Mouse (Mus musculus) right cerebral cortex, postnatal 14 days (tissue): ENCODE measurements around the gene 4933415F23Rik.
A peak's percentile ranks its signal among the peaks of the same experiment; 100 is the strongest.

Experiments
- DNase-seq: peaks from one replicate; pipeline ENCODE4 v3.0.0; 2022

4933415F23Rik gene

GRCm38 (mm10) chr1:23102021-23102420 lies at the start of gene 4933415F23Rik:
TSS of gene 4933415F23Rik (minus strand) at chr1:23102253.
- DNase-seq: no peak

DNA sequence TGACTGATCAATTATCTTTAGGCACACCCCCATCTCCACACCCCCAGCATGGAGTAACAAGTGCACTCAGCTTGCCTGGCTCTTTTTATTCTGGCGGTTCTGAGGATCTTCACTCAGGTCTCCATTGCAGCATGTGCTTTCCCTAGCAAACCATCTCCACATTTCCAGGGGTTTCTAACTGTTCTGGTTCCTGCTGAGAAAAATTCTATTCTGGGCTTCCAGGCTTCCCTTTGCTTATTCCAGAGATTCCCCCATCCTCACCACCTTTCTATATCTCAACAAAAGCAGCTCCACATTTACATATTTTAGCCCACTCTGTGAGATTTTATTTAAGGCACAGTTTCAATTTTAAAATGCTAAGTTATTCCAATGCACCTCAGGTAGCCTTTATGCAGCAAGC lies 49.7 kb upstream of the 4933415F23Rik start:
- DNase-seq: no peak

DNA sequence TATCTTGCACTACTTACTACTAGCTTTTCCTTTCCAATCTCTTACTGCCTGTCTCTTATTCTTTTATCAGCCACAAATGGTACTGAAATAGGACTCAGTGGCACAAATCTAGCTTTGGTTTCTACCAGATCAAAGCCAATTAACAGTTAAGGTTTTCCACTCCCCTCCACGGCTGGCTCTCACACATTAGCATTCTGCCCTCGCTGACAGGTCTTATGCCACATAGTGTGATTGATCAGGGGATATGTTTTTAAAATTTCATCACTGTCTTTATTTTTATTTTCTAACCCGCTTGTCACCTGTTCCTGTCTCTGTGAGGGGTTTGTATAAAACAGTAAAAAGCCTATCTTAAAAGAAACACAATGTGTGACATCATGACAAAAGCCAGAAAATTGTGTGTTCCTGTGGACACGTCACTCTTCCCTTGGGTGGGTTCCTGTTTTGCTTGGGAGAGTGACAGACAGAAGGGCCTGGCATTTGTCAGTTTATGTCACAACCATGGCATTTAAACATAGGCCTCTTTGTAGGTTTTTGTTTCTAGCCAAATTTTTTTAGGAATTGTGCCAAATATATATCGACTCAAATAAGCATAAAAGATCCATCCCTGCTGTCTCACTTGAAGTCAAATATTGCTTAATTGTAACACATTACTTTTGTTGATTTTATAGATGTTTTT lies 44.3 kb upstream of the 4933415F23Rik start:
- no peak for DNase-seq

DNA sequence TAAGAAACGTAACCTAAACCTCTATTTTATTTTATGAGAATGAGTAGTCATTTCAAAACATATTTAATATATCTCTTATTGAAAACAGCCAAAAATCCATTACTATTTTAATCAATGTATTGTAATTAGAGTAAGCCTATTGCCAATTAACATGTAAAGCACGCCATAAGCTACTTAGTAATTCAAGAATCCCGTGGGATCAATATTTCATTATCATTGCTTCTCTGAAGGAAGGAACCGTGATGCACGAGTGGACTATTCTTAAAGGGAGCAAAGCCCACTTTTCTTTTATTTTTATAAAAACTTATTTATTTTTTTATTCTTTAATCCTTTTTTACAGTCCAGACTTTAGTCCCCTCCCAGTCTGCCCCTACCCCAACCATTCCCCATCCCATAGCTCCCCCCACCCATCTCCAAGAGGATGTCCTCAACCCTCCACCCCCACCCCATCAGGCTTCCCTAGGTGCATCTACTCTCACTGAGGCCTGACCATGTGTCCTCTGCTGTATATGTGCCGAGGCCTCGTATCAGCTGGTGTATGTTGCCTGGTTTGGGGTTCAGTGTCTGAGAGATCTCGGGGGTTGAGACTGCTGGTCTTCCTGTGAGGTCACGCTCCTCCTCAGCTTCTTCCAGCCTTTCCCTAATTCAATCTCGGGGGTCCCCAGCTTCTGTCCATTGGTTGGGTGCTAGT lies 39.2 kb upstream of the 4933415F23Rik start:
- no peak for DNase-seq

DNA sequence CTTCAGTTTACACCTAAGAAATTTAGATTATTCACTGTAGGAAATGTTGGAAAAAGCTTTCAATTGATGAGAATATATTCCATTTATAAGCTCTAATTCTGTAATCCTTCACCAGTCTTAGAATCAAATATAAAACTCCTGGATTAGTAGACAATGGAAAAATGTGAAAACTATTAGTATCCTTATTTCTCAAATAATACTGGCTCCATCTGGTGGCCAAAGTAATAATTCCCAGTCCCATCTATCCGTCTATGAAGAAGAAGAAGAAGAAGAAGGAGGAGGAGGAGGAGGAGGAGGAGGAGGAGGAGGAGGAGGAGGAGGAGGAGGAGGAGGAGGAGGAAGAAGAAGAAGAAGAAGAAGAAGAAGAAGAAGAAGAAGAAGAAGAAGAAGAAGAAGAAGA lies 38.5 kb upstream of the 4933415F23Rik start:
- peak; percentile 44 for DNase-seq

GRCm38 (mm10) chr1:23120901-23121300 lies 18.8 kb upstream of the 4933415F23Rik start:
- DNase-seq: no peak

GRCm38 (mm10) chr1:23119406-23119805 lies 17.4 kb upstream of the 4933415F23Rik start:
- no peak for DNase-seq

DNA sequence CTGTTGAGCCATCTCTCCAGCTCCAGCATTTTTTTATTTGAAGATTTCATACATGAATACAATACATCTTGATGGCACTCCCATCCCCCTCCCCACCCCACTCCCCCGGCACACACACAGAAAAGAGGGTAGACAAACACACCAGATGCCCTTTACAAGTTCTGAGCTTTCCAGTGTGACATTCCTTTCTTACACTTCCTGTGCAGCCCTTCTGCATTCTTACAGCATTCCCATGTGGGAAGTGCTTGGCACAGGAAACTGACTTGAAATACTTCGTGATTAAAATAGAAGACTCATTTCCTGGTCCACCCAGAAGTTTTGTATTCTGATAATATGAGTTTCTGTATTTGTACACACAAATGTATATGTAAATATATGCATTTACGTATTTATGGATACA lies 15.4 kb upstream of the 4933415F23Rik start:
- DNase-seq: no peak

DNA sequence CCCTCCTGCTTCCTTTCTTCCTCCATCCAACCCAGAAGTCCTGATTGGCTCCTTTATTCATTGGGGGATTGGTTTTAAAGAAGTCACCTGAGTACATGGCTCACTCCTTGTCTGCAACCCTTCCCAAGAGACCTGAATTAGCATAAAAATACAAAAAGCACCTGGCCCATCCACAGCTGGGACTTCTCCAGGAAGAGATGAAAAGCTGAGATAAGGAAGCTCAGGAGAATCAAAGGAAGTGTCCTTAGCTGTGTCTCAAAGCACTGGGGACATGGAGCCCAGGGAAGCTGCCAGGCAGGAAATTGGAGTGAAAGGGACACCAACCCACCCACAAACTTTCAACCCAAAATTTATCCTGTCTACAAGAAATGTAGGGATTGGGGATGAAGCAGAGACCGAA lies 7.1 kb upstream of the 4933415F23Rik start:
- no peak for DNase-seq

DNA sequence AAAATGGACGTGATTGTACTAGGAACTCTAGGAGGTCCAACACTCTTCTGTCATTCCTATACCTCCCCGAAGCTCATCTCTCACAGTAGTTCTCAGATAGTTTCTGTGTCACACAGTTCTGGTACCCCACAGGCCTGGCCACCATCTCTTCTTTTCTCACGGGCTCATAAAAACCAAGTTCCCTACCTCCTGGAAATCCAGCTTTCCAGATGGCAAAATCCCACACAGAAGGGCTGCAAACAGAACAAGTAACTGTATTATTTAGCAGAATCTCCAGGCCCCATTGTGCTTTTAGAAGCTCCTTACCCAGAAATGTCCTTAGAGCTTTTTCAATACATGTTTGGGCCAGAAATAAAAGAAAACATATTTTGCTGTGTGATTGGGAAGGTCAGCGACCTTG lies 828 bp upstream of the 4933415F23Rik start:
- no peak for DNase-seq

GRCm38 (mm10) chr1:23099791-23100190 lies 2.3 kb downstream of the 4933415F23Rik start:
- DNase-seq: no peak

DNA sequence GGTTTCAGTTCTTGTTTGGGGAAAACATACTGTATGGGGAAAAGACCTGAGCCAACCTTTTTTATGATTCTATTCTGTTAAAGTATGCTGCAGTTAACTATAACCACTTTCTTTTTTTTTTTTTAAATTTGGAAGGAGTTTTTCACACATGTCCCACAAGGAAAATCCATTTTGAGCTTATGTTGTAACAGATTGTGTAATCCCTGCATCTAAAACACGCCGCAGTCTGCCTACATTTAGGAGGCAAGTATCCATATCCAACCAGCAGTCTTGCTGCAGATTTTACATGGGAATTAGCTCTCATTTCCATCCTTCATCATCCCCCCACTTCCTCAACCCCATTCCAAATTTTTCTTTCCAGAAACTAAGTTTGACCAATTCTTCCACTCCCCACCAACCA lies 3.6 kb downstream of the 4933415F23Rik start:
- no peak for DNase-seq

GRCm38 (mm10) chr1:23097996-23098395 lies 4.1 kb downstream of the 4933415F23Rik start:
- no peak for DNase-seq

DNA sequence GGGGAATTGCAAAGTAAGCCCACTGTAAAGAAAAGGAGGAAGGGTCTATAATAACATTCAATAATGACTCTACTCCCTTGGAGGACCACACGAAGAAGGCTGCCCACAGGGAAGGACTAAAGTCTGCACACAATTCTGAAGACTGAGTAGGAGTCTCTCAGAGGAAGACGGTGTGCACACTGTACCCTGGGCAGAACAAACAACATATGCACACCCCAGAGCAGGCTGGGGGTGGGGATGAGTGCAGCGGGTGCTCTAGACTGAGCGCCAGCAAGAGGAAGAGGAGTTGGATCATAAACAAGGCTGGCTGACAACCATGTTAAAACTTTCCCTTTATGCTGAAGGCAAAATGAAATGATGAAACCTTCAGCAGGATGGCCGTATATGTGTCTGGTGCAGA lies 34.3 kb downstream of the 4933415F23Rik start:
- no peak for DNase-seq

GRCm38 (mm10) chr1:23064717-23065475 lies 37.2 kb downstream of the 4933415F23Rik start:
- DNase-seq: no peak

DNA sequence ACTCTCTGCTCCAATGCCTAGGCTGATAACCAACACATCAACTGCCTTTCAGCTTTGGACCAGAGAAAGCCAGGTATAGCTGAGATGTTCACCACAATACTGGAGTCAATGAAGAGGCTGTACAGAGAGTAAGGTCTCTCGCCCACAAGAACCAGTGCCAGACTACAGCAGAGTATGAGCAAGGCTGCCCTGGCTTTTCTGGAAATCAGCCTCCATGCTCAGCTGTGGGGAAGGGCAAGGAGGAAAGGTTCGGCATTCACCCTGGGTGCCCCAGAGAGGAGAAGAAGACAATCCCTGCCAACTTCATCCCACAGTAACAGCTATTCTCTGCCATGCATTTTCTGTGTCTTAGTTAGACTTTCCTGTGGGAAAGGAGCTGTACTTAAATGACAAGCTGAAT lies 38.1 kb downstream of the 4933415F23Rik start:
- no peak for DNase-seq

DNA sequence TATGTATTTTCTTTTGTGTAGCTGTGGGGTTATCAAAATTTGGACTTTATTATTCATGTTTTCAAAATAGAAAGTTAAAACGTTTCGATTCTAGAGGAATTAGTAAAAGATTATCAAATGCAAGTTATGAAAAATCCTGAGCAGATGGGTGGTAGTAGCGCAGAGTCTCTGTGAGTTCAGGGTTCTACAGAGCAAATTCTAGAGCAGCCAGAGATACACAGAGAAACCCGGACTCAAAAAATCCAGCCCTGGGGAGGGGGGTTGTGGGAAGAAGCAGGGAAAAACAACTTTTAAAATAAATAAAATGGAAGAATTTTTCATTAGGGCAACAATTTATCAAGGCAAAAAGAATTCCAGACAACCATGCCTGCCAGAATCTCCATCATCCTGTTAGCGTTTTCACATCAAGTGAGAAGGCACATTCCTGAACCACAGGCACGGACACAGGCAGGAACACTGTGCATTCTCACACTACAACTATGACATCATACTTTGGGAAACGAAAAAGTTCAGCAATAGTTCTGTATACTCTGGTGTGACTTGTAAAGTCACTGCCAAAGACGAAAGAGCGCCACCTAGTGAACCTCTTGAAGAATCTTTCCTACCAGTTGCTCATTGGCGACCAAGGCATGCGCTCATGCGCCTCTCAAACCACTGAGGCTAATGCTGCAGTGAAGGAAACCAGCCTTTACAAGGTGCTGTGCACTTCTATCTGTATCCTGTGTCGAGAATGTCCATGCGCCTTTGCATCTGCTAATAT lies 40.3 kb downstream of the 4933415F23Rik start:
- peak; percentile 42 for DNase-seq

- no peak for DNase-seq
Measured at GRCm38 (mm10) chr1:23060056-23060455, 42.0 kb downstream of the 4933415F23Rik start.
